Mouse (Mus musculus): Measurements from ENCODE around the gene Arid4b.
A peak's percentile ranks its signal among the peaks of the same experiment; 100 is the strongest.
"Not testable (repeated sequence)": the region's sequence is repeated elsewhere in the genome, so short reads cannot be mapped to it uniquely, and the experiment has no call there.

Gene Arid4b

DNA sequence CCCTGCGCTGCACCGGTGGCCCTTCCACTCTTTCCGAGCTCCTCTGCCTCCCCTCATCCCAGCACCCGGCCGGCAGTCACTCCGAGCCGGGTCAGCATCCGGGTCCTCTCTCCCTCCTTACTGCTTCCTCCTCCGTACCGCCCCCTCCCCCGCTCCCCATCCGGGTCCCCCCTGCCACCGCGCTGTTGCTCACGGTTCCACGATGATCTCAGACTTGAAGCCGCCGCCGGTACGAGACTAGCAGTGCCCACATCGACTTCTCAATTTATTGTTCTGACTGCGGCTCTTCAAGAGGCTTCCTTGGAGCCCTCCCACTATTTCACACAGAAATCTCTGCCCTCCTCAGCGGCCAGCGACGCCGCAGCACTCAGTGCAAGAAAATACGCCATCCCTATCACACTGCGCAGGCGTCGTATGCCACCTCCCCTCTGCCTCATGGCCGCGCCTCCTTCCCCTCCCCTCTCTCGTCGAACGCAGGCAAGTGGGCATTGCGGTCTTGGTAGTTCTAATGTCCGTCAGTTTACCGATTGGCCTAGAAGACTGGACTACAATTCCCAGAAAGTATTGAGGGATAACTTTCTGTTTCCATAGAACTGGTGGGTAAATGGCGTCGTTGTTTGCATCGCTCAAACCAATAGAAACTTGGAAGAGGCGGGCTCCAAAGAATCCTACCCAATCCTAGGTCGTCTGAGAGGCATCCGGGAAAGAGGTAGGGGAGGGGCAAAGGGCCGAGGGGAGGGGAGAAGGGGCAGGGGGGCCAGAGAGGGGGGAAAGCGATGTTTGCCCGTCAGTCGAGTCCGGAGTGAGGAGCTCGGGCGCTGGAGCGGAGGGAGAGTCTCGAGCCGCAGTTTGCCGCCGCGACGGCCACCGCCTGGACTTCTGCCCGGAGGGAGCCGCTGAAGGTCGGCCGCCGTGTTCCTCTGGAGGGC, at the start of gene Arid4b, which contains the start of gene Ggps1:
Gene Arid4b (plus strand): TSS at position 220 of the 929 bp plus-strand sequence.
Gene Ggps1 (minus strand): TSS at position 476 of the 929 bp plus-strand sequence.
- DNase-seq (ENCODE audit: low spot score) = peak; percentile 99

DNA sequence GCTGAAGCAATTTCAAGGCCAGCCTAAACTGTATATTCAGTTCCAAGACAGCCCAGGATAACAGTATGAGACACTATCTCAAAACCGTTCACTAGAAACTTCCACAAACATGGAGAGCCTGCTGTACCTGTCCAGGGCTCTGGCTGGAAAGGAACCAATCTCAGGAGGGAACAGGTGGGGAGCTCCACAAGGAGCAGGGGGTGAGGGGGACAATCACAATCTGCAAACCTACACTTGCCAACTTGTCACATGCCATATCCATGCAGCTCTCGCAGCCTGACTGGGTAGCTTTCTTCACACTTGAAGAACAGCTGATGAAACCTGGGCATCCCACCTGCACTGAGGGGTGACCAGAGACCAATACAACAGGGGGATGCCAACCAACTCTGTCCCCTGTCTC, 49.0 kb upstream of the Arid4b start:
- DNase-seq (ENCODE audit: low spot score) = no peak

DNA sequence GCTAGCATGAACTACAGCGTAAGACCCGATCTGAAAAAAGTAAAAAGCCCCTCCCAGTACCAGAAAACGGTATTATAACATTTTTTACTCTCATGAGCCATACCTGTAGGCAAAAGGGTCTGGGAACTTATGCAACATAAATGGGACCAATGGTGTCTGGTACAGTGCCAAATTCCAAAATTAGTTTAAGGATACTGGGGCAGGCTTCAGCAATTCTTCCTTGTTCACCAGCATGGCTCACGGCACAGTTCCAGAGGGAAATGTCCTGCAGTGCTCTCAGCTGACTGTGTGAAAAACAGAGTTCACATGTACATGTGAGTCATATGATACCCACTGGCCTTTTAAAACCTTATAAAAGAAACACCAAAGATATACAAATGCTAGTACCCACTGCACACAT, 48.5 kb upstream of the Arid4b start:
- DNase-seq (ENCODE audit: low spot score) = no peak

DNA sequence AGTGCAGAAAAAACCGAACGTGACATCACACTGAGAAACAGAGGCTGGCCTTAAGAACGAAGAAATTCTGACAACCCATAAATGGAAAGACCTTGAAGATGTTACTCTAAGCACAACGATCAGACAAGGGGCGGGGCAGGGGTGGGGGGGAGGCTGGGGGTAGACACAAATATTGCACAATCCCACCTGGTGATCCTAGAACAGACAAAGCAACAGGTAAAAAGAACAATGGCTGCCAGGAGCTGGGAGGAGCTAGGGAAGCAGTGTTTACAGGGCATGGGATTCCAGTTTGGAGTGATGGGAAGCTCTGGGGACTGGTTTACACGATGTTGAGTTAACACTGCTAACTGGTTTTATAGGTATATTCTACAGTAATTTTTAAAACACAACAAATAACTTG, 47.4 kb upstream of the Arid4b start:
- no peak for DNase-seq (ENCODE audit: low spot score)

DNA sequence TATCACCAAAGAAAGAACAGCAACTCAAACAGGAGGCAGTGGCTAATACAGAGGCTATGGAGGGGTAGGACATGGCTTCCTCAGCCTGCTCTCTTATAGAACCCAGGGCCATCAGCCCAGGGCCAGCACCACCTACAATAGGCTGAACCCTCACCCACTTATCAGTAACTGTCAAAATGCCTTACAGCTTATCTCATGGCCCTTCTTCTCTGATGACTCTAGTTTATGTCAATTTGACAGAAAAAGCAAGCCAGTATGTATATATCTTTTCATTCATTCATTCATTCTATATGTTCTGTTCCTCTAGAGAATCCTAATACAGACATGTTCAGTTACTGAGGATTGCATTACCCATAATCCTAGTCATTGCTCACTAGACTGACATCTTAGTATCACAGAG, 44.7 kb upstream of the Arid4b start:
- no peak for DNase-seq (ENCODE audit: low spot score)

DNA sequence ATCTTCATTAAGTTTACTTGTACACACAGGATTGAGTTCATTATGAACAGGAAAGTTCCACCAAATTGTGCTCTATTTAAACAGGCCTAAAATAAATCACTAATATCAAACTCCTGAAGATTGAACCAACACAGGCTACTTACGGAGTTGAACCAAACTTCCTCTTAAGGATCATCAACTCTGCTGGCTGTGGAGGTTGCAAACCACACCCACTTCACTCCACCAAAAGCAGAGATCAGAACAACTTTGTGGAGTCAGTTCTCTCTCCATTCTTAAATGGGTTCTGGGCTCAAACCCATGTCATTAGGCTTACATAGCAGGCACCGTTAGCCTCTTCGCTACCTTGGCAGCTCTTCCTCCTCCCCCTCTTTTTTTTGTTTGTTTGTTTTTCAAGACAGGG, 44.2 kb upstream of the Arid4b start:
- DNase-seq (ENCODE audit: low spot score) = no peak

DNA sequence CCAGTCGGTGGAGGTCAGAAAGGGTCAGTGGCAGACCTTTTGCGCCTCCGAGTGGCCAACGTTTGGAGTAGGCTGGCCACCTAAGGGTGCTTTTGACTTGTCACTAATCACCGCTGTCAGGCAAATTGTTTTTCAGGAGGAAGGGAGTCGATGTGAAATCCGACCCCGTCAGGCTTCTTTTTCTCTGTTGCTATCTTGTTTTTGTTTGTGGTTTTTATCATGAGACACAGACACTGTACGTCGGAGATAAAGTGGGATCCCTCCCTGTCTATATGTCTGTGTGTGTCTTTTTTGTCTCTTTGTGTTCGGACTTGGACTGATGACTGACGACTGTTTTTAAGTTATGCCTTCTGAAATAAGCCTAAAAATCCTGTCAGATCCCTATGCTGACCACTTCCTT, 41.6 kb upstream of the Arid4b start:
- DNase-seq (ENCODE audit: low spot score) = not testable (repeated sequence)

DNA sequence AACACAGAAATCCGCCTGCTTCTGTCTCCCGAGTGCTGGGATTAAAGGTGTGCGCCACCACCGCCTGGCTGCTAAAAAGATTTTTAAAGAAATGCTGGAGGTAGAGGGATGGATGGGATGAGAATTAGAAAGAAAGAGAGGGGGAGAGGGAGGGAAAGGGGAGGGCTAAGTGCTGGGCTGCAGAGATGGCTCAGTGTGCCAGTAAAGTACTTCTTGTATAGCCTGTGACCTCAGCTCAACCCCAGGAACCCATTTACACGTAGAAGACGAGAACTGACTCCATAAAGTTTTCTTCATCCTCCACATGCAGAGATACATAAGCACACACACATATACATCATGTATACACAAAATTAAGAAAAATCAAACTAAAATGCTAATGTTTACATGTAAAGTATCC, 37.5 kb upstream of the Arid4b start:
- DNase-seq (ENCODE audit: low spot score) = no peak

DNA sequence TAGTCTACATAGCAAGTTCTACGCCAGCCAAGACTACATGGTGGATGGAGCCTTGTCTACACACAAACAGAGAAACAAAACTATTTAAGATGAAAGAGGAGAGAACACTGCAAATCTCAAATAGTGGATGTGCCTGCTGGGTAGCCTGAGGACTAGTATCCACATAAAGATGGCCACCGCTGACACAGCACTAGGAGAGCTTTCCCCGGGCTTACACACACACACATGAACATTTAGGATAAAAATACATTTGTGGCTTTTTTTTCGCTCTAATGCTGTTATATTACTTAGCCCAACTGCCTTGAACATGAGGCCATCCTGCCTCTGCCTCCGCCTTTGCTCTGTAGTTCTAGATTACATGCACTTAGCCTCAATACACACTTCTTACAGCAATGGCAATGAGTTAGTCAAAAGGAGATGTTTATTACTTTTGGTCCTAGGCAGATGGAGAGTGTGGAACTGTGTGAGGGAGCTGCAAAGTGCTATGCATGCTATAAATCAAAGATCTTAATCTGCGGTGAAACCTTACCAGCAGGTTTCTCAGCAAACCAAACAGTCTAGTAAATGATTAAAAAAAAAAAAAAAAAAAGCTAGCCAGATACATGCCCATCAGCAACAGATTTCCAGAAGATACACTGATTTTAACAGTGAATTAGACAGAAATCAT, 36.7 kb upstream of the Arid4b start:
- no peak for DNase-seq (ENCODE audit: low spot score)

DNA sequence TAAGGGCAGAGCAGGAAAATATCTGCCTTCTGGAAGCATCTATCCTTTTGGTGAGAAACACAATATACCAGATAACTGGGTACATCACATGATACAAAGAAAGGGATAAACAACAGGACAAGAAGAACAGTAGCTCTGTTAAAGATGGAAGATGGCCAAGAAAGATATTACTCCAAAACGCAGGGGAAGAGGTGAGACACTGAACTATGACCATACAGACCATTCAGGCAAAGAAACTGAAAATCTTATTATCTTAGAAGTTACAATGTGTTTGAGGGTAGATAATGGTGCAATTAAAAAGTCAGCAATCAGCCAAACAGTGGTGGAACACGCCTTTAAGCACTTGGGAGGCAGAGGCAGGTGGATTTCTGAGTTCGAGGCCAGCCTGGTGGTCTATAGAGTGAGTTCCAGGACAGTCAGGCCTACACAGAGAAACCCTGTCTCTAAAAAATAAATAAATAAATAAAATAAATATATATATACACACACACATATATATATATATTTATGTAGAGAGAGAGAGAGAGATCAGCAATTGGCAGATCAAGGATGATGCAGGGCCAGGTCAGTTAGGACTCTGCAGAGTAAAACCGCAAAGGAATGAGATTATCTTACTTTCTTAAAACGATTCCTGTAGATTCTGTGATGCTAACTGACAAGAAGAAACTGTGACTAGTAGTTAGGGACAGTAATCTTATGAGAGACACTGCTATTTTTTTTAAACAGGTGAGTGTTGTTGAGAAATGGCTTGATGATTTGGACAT, 29.5 kb upstream of the Arid4b start:
- no peak for DNase-seq (ENCODE audit: low spot score)

DNA sequence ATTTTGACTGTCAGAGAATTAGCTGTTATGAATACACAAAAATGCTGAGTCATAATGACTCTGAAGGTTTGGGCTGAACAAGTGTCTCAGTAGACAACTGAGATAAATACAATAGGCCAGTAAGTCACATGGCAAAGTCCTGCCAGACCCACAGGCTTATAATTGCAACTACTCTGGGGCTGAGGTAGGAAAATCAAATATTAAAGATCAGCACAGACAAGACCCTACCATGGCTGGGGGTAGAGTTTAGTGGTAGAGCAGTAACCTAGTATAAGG, 29.0 kb upstream of the Arid4b start:
- no peak for DNase-seq (ENCODE audit: low spot score)

DNA sequence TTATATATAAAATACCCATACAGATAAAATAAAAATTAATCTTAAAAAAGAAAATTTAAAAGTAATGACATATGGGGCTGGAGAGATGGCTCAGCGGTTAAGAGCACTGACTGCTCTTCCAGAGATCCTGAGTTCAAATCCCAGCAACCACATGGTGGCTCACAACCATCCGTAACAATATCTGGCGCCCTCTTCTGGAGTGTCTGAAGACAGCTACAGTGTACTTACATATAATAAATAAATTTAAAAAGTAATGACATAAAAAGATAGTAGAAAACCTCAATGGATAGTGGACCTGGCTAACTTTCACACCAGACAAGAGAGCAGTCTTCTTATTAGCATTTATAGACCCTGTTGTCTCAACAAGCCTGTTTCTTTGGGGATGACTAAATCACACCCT, 27.7 kb upstream of the Arid4b start:
- not testable (repeated sequence) for DNase-seq (ENCODE audit: low spot score)

DNA sequence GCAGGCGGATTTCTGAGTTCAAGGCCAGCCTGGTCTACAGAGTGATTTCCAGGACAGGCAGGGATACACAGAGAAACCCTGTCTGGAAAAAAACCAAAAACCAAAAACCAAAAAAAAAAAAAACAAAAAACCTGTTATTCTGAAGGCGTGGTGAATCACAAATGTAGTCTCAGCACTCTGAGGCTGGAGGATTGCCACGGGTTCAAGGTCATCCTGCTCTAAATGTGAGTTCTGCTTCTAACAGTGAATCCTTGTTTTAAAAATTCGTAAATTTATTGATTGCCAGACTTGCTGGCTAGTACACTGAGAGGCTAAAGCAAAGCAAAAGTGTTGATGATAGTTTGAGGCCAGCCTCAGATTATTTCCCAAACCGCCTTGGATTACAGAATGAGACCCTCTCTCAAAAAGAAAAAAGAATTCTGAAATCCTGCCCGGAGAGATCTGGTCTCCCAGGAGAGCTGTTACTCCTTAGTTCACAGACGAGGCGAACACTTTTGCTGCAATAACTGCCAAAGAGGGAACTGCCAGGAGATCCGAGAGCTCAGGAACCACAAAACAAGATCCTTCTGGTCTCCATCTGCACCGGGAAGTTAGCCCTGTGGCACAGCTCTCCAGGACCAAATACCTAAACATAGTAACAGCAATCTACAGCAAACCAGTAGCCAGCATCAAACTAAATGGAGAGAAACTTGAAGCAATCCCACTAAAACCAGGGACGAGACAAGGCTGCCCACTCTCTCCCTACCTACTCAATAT, 27.0 kb upstream of the Arid4b start:
- DNase-seq (ENCODE audit: low spot score) = no peak

DNA sequence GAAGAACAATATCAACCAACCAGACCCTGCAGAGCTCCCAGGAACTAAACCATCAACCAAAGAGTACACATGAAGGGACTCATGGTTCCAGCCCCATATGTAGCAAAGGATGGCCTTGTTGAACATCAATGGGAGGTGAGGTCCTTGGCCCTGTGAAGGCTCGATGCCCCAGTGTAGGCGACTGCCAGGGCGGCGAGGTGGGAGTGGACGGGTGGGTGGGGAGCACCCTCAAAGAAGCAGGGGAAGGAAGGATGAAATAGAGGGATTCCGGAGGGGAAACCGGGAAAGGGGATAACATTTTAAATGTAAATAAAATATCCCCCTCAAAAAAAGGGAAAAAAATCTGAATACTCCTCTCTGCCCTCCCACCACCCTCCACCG, 24.1 kb upstream of the Arid4b start:
- no peak for DNase-seq (ENCODE audit: low spot score)

DNA sequence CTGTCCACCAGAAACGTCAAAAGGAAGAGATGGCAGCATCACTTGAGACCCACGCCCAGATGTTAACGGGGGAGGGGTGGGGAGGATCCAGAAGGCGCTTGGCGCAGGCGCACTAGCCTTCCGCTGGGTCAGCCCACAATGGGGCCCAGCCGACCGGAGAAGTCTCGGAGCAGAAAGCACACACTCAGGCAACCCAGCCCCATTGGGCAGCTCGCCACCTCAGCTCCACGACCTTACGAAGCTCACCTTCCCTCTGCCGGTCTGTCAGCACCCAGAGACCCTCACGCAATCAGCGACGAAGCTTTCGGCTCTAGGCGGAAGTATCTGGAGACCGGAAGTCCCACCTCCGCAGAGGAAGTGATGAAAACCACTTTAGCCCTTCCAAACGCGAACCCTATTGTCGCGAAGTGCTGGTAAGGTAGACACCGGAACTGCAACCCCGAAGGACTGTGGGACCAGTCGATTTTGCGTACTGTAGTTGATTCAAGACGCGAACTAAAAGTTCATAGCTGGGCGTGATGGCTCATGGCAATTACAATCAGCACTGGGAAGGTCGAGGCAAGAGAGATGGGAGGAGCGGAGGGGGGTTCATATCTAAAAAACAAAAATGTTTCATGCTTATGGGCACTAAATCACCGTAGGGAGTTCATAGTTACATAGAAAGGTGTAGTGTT, 23.6 kb upstream of the Arid4b start, which contains the start of gene Tbce:
Gene Tbce (minus strand): TSS at position 347 of the 674 bp plus-strand sequence.
- DNase-seq (ENCODE audit: low spot score) = peak; percentile 90

DNA sequence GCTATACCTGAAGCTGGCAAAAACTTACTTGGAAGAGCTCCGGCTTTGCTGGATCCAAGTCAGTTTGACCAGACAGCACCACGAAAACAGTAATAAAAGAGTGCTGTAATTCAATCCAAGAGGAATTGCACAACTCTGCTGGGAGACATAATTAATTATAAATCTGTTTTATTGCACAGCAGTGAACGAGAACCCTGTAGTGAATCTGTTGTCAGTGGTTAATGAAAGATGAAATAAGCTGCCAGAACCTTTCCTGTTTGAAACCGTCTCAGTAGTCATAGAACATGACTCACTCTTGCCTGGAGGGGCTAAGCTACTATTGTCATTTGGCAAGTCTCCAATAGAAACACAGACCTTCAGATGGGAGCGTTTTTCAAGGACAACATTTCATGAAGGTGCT, 22.8 kb upstream of the Arid4b start:
- no peak for DNase-seq (ENCODE audit: low spot score)

DNA sequence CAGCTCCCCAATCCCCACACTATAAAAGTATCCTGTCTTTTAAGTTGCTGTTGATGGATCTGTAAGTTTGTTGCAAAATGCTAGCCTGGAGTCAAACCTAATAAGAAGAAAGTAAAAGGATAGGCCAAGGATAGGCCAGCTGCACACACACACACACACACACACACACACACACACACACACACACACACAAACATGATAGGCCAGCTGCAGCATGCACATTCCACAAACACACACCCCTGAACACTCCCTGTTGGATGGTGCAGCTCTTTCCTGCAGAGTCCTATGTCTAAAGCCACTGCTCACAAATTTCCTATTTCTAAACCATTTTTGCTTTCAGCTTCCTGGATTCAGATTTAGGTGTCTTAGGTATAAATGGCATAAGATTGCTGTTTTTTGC, 19.2 kb upstream of the Arid4b start:
- no peak for DNase-seq (ENCODE audit: low spot score)

DNA sequence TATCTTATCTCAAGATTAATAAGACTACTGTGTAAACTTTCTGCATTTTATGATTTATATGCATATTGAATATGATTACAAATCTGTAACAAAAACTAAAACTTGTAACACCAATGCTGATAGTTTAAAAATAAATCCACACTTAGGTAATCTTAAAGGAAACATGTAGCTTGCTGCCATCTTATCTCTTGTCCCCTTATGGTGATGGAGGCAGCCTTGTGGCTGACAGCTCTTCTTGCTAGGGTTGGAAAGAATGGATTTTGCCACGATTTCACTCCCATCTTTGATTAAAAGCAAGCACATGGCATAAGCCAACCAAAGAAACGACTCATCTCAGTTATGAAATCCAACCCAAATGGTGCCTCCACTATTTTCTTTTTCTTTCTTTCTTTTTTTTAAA, 18.5 kb upstream of the Arid4b start:
- no peak for DNase-seq (ENCODE audit: low spot score)

DNA sequence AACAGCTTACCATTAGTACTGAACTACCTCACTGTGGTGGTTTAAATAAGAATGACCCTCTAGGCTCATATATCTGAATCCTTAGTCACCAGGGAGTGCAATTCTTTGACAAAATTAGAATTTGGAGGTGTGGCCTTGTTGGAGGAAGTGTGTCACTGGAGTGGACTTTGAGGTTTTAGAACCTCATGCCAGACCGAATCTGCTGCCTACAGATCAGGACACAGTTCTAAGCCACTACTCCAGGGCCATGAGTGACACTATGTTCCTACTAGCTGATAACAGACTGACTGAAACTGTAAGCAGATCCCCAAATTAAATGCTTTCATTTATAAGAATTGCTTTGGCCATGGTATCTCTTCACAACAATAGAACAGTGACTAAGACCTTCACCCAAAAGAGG, 13.2 kb upstream of the Arid4b start:
- no peak for DNase-seq (ENCODE audit: low spot score)

DNA sequence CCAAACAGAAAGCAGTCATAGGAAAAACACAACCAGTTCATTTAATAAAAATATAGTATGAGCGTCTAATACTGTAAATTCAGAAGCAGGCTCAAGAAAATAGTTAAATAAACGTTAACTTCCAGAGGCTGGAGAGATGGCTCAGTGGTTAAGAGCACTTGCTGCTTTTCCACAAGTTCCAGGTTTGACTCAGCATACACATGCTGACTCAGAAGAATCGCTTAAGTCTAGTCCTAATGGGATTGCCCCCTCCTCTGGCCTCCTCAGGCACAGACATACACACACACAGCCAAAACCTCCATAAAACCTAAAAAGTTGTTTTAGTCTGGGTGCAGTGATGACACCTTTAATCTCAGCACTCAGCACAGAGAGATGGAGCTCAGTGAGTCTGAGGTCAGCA, 6.2 kb upstream of the Arid4b start:
- DNase-seq (ENCODE audit: low spot score) = no peak

DNA sequence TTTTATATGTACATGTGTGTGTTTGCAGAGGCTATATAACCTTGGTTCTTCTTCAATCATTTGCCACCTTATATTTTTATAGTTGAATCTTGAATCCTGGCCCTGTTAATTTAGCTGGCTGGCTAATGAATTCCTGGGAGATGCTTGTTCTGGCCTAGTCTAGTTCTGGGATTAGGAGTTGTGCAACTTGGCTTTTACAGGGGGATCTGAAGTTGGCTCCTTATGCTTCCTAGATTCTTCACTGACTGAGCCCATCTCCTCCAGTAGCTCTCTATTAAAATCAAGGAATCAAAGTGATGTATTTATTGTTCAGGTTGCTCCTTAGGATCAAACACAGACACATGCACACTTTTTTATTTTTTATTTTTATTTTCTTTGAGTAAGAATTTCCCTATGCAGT, 3.5 kb upstream of the Arid4b start:
- DNase-seq (ENCODE audit: low spot score) = no peak
